Mouse (Mus musculus) testis, postnatal 10 days (tissue): Measurements from ENCODE around the gene Ifitm6.
A peak's percentile ranks its signal among the peaks of the same experiment; 100 is the strongest.
"Not testable (repeated sequence)": the region's sequence is repeated elsewhere in the genome, so short reads cannot be mapped to it uniquely, and the experiment has no call there.

Experiments used
- DNase-seq: peaks from one replicate; pipeline ENCODE4 v3.0.0; 2021; ENCODE audit warnings: low spot score

The Ifitm6 gene

DNA sequence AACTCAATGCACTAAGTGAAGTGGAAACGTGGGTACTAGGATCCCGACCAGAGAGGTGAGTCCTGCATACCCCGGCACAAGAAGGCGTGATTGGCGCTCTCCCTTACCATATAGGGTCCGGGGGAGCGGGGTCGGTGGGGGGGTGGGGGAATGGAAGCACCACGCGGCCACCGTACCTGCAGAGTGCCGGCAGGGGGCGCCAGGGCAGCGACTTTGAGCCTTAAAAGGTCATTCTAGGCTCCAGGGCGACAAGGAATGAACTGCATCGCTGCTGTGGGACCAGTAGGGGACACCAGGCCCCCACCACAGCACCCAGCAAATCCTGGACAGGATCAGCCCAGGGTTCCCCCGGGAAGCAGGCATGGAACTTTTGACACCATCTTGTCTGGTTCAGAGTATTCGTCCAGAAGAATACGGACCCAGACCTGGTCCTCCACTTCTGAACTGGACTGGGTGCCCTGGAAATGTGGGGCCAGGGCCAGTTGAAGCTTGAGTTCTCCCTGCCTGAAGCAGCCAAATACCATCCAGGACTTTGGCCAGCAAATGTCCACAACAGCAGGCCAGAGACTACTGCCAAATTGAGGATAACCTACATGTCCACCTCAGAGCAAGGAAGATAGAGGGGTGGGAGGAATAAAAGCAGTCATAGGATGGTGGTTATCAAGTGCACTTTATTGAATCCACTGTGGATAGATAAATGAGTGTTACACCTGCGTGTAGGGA lies 8.6 kb downstream of the Ifitm6 start:
- DNase-seq, result peak; percentile 92

DNA sequence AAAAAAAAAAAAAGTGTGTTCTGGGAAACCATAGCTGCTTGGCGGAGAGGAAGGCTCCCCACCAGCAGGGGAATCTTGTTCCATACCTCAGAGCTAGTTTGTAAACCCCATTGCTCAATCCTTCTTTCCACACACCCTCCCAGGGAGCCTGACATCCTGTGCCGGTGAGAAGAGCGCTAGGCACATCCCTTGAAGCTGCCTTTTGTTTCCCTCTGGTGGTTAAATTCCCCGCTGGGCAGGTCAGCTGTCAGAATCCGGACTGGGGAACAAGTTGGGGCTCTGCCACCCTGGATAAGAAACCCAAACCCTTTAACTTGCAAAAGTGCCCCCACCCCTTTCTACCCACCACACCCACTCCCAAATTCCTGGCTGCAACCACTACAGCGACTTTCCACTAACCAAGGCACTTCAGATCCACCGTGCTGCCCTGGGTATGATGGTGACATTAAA lies 9.4 kb downstream of the Ifitm6 start:
- DNase-seq, result no peak

DNA sequence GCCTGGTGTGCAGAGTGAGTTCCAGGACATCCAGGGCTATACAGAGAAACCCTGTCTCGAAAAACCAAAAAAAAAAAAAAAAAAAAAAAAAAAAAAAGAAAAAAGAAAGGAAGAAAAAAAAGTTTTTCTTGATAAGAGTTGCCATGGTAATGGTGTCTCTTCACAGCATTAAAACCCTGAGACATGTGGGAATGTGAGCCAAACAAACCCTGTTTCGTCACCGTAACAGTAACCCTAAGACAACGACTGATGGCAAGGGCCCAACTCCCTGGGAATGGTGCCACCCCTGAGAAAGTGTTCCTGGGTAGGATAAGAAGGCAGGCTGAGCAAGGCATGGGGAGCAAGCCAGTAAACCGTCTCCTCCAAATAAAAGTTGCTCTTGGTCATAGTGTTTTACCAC lies 10.8 kb downstream of the Ifitm6 start:
- peak; percentile 53 for DNase-seq

DNA sequence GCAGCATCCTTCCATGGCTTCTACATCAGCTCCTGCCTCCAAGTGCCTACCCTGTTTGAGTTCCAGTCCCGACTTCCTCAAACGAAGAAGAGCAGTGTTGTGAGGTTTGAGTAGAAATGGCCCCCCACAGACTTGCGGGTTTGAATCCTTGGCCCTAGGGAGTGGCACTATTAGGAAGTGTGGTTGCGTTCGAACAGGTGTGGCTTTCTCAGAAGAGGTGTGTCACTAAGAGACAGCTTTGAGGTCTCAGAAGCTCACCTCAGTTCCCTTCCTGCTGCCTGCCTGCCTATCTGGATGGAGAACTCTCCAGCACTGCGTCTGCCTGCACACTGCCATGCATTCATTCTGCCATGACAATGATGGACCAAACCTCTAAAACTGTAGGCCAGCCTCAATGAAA lies 11.3 kb downstream of the Ifitm6 start:
- DNase-seq, result no peak

DNA sequence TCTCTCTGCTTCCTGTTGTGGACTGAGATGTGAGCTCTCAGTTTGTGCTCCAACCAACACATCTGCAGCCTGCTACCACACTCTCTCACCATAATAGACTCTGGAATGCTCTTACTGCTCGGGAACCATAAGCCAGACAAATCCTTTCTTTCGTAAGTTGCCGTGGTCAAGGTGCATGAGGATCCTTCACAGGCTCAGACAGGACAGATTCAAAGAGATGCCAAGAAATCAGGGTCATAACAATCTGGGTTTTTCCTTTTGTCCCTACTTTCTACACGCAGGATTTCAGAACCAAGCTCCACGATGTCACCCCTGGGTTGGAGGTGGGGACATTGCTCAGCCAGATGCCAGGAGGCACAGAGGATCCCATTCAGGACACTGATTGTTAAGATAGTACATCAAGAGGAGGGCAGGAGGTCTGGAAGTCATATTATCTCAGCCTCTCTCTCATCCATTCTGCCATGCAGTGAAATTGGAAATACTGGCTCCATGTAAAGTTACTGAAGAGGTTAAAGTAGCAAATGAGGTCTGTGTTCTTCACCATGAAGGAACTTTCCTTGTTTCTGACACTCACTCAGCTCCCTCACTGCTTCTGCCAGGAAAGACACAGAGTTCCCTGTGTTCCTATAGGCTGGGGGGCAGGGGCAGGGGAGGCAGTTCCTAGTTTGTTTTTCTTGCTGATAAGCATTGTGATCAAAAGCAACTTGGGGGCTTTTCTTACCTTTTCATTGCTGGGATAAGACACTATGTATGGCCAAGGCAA lies 14.3 kb downstream of the Ifitm6 start:
- DNase-seq, result no peak

DNA sequence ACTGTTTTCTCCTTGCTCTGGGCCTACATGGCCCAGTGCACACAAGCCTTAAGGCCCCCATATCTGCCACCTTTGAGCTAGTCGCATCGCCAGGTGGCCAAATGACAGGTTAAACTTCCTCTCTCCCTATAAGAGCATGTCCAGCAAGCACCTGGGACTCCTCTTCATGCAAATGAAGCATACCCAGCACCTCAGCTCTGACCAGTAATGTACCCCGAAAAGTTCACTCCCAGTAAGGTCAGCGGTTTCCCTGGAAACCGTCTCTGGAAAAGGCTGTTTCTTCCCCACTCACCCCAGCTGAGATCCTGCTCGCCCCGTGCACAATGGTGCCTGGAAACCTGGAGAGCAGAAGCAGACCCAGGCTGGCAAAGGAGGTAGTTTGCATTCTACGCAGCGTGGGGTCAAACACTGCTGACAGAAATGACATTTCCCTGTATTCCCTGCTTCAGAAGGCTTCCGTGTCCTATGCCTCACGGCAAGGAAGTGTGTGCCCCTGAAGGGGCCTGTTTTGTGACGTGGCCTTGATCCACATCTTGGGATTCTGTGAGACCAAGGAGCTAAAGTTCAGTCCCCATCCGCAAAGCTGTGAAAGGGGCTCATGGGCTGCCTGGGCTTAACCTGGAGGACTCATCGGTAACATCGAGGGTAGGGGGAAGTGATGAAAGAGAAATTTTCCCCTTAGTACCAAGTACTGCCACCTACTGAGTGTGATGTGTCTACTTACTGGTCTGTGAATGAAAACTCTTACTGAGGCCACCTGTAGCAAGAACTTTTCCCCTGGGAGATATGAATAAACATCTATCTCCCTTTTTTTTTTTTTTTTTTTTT lies 16.6 kb downstream of the Ifitm6 start:
- no peak for DNase-seq

DNA sequence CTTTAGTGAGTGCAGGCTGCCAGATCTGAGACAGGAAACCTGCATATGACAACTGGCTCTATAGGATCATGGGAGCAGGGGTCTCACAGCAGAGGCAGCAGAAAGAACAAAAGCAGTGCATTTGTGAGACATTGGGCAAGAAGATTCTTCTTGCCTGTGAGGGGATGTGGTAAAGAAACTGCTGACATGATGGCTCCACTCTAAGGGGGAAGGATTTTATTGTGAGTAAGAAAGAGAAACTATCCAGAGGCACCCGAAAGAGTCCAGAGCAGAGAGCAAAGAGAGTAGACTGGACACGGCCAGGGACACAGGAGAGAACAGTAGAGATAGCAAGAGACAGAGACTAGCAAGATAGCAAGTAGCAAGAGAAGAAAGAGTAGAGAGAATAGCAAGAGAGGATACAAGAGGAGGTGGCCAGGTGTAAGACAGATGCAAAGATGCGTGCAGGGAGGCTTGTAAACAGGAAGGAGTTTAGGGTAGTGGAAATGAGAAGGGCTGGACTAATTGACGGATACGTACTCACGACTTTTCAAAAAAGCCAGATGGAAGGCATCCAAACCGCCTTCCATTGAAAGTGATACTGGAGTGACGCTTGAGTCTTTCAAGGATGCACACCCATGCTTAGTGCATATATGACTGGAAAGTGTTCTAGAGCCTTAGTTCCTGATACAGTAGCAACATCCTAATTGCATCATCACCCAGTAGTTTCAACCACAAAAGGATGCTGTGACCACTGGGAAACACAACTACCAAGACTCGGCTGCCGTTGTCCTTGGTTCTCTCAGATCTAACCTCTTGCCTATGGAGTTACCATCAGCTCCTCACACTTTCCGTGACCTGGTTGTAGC lies 18.6 kb downstream of the Ifitm6 start:
- DNase-seq, result no peak

DNA sequence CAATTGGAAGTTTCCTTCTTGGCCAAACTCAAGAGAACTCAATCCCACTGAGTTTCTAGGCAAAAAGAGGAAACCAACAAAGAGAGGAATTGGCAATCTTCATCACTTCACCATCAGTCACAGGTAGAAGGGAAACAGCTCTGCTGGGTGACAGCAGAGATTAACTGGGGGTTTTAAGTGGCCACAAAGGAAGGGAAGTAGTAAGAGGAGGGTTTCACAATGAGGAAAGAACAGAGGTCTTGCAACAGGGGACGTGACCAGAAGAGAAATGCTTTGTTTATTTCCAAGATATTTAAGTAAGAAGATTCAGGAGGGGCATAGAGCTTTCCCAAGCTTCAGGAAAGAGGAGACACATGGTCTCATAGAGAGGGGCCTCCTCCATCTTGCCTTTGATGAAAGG lies 19.9 kb downstream of the Ifitm6 start:
- DNase-seq, result no peak

DNA sequence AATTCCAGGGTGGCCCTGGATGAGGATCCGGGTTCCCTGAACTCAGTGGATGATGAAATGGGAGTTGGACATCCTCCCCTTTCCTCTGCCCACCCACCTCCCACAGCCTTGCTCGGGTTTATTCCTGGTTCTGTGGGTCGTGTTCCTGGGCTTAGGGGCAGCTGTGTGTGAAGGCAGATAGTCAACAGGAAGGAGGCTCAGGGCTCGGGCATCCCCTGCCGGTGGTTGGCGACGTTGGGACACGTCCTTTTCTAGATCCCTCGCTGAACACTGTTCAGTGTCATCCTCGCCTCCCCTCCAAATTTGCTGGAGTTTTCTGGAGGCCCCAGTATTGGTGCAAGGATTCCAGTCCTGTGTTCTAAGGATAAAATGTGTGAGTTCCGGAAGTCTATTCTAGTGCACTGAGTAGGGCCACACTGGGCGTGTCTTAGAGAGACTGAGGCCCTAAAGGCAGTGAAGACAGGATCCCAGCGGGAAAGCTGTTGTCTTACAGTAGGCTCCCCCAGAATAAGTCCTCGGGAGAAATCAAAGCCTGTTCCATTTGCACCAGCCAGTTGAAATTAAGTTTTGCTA lies 26.5 kb downstream of the Ifitm6 start:
- DNase-seq, result no peak

DNA sequence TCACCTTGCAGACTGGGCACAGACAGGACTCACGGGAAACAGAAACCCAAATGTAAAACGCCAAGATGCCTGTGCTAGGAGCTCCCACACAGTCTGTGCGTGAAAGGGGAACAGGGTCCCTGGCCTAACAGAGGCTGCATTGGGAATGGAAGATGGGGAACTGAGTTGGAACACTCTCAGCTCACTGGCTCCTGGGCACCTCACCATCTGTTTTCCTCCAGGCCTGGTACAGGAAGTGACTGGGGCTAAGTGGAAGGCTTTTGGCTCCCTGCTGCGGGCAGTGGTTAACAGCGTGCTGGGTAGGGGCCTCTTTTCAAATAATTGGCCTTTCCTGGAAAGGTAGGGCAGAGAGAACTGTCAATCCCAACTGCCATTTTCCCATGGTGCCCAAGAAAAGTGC lies 27.1 kb downstream of the Ifitm6 start:
- DNase-seq, result no peak

DNA sequence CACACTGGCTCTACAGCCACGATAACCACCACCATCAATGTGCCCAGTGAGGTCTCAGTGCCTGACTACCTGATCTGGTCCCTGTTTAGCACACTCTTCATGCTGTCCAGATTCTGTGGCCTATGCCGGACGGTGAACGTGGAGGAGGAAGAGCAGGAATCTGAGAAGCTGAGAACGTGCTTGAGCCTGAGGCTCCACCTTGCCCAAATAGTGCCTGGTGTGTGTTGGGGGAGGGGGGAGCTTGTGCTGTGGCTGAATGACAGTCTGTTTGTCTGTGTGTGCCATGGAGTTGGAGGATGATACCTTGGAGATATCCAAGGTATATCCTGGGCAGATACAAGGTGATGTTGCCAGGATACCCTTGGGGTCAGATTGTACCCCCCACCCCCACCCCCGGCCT lies 27.5 kb downstream of the Ifitm6 start:
- no peak for DNase-seq

DNA sequence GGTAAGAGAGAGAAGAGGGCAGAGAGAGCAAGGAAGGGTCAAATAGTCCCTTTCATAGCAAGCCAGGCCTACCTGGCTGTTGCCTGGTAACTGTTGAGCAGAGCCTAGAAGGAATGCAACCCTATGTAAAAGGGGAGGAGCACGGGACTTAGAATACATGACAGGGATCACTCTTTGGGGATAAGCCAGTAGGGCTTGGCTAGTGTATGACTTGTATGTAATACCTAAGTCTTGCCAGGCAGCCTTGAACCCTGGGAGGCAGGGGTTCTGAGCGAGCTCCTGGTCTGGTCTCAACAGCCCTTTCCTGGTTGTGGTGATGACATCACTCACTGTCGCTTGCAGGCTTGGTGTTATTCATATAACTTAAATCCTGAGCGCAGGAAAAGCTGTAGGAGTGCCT lies 28.7 kb downstream of the Ifitm6 start:
- no peak for DNase-seq

DNA sequence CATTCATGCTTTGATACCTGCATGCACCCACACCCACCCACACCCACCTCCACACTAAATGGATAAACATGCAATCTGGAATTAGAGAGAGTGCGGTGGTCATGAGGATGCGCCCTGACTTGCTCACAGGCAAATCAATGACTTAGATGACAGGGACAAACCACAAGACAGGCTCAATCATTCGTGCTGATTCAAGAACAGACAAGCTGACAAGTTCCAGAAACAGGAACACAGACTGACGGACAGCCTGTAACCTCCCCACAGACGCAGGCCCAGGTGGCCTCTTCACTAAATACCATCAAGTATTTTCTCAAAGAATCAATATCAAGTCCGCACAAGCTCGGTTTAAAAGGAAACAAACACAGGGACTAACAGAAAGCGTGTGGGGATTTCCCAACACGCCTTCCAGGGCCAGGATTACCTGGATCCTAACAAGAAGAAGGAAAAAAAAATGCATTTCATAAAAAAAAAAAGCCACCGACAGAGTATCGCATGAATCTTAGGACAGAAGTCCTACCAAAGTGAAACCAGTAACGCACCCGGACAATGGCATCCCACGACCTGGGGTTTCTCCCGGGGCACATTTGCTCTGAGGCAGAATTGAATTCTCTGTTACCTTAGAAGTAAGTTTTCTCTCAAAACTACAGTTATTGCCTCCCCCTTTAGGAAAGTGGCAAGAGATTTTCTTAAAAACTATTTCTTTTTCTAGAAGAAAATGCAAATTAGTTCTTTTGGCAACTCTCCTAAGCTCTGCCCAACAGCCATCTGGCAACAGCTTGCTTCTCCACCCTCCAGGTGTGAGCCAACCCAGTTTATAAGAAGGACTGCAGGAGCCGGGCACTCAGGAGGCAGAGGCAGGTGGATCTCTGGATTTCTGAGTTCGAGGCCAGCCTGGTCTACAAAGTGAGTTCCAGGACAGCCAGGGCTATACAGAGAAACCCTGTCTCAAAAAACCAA lies 30.3 kb downstream of the Ifitm6 start:
- no peak for DNase-seq

DNA sequence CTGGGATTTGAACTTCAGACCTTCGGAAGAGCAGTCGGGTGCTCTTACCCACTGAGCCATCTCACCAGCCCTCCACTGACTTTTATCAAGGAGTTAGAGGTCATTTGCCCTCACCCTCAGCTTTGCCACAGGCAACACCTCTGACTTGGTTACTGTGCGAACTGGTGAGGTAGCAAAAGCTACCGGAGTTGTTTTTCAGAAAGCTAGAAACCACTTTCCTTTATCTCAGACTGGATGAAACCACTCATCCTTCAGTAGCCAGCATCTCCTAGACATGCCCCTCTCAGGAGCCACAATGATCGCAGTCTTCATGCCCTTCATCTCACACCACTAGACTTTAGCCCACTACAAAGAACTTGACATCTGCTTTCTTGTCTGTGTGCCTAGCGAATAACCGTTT lies 34.8 kb downstream of the Ifitm6 start:
- no peak for DNase-seq

DNA sequence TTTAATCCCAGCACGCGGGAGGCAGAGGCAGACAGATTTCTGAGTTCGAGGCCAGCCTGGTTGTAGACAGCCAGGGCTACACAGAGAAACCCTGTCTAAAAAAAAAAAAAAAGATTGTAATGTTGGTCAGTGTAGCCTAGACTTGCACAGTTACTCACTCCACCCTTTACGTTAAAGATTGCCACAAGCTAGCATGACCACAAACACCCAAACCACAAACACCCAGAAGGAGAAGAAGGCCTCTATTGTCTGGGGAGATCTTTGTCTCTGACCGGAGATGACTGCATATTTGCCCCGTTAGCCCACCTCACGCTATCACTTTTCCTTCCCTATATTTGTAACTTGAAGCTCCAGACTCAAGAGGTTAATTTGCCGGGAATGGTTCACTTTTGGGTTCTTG lies 36.0 kb downstream of the Ifitm6 start:
- DNase-seq, result no peak

DNA sequence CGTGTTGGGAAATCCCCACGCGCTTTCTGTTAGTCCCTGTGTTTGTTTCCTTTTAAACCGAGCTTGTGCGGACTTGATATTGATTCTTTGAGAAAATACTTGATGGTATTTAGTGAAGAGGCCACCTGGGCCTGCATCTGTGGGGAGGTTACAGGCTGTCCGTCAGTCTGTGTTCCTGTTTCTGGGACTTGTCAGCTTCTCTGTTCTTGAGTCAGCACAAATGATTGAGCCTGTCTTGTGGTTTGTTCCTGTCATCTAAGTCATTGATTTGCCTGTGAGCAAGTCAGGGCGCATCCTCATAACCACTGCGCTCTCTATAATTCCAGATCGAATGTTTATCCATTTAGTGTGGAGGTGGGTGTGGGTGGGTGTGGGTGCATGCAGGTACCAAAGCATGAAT lies 41.0 kb downstream of the Ifitm6 start:
- not testable (repeated sequence) for DNase-seq

DNA sequence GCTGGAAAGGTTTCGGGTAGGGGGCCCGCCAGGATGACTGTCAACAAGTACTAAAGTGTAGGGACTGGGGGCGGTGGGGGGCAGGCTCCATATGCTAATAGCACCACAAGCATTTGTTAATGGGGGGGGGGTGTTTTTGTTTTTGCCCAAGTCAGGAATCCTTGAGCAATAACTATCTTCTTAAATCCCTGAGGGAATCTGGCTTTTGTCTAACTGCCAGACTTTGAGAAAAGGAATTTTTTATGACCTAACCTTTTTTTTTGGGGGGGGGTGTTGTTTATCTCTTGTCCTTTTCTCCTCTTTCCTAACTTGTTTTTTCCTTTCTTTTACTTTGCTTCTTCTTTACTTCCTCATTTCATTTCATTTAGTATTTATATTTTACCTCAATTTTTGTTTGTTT lies 42.3 kb downstream of the Ifitm6 start:
- no peak for DNase-seq

DNA sequence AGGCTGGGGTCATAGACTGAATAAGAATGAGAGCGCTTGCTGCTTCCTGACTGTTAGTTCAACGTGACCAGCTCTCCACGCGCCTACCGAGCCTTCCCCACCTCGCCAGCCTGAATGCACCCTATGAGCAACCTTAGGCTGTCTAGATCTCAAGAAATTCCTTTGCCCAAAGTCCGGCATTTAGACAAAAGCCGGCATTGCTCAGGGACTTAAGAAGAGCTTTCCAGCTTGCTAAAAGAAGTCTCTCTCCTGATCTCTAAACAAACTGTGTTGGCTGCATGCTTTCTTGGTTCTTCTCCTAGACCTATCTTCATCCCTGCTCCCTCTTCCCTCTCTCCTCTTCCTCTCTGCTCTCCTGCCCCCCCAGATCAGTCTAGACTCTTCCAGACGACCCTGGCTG lies 42.8 kb downstream of the Ifitm6 start:
- no peak for DNase-seq

DNA sequence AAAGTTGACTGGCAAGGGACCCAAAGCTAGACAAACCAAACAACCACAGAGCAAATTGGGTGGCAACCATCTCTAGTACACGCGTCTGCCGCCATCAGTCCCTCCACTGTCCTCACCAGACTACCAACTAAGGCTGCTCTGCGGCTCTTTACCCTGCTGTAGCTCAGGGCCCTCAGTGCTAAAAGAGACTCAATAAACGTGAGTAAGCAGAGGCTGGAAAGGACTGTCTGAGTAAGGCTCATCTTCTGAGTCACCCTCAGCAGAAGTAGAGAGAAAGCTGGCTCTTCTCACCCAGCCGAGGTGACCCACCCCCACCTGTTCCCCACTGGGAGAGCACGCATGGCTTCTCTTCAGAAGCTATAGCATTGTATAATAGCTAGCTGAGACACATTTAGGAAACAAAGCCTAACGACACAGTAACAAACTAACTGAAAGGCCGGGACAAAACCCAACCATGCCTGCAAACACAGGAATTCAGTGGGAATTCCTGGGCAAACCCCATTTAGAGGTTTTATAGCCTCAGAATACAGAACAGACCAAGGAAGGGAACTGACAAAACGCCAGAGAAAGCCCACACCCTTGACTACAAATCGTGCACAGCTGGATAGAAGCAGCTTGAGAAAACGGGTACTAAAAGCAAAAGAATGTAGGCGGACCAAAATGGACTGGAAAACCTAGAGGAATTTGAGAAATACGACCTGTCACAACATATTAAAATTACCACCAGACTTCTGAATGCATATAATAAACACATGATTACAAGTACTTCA lies 44.1 kb downstream of the Ifitm6 start:
- DNase-seq, result no peak
